Mouse (Mus musculus) embryonic facial prominence, embryonic 12.5 days (tissue): ENCODE results near the gene Sec61a2. TPM values are rescaled to one million over a fixed set of nuclear protein-coding genes. Genes with fewer than 3 reads are reported as not detected.

Experiments used
- ATAC-seq: fragments of 200-750 bp; cut with Nextera tagmentation; 2 replicates; pipeline ENCODE4 v1.8.0; 2017; ENCODE audit not compliant: insufficient number of reproducible peaks, insufficient read depth, low FRiP score, low TSS enrichment
- H3K27ac ChIP-seq: fragments of 300-500 bp; sonication (generic); 2 replicates; pipeline ENCODE4 v1.5.1; 2016; ENCODE audit warnings: mild to moderate bottlenecking
- H3K27me3 ChIP-seq: fragments of 300-500 bp; sonication (generic); 2 replicates; pipeline ENCODE4 v1.6.1; 2016; ENCODE audit warnings: mild to moderate bottlenecking, moderate library complexity
- H3K36me3 ChIP-seq: fragments of 300-500 bp; sonication (generic); 2 replicates; pipeline ENCODE4 v1.6.1; 2016; ENCODE audit warnings: mild to moderate bottlenecking
- H3K4me1 ChIP-seq: fragments of 300-500 bp; sonication (generic); 2 replicates; pipeline ENCODE4 v1.6.1; 2016
- H3K4me2 ChIP-seq: fragments of 300-500 bp; sonication (generic); replicated peaks from 2 replicates; pipeline ENCODE4 v1.6.1; 2016; ENCODE audit warnings: mild to moderate bottlenecking, moderate library complexity
- H3K4me3 ChIP-seq: fragments of 300-500 bp; sonication (generic); 2 replicates; pipeline ENCODE4 v1.5.1; 2016; ENCODE audit warnings: mild to moderate bottlenecking
- H3K9ac ChIP-seq: fragments of 300-500 bp; sonication (generic); 2 replicates; pipeline ENCODE4 v1.6.1; 2016; ENCODE audit warnings: mild to moderate bottlenecking, moderate library complexity
- H3K9me3 ChIP-seq: fragments of 300-500 bp; sonication (generic); 2 replicates; pipeline ENCODE4 v1.6.1; 2016; ENCODE audit warnings: mild to moderate bottlenecking, moderate library complexity
- WGBS: fragments of 180-500 bp; shearing (Covaris S2); methylation state at CpG from one replicate; pipeline ENCODE4 v1.1.7; 2016; 5-methylcytosine and 5-hydroxymethylcytosine counted together
- polyA plus RNA-seq: library from polyadenylated mRNA; unstranded; fragments of >200 nt; fragmentation: Nextera tagmentation; extraction: Ambion mirVana; gene quantifications from 2 replicates; pipeline ENCODE4 v1.2.1, GENCODE M21; 2016

Sec61a2 gene
- polyA plus RNA-seq, 1 experiment from 2014 or later = 105 TPM

DNA sequence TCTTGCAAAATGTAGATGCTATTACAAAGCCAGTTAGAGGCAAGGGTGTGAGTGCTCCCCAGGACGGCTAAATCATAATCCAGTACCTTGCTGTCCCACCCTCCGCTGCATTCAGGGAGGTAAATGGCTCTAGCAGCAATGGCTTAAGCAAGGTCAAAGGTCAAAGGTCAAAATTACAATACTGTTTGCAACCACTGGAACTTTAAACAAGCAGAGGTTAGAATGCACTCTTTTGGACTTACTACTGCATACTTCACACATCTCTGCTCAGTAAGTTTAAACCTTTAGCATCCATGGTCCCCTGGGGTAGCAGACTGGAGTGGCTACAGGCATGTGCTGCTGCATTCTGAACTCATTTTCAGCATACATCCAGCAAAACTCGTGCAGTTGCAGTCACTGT, 17.8 kb downstream of the Sec61a2 start:
- Histone ChIP-seq H3K4me3 (no peak overlapping the region), H3K4me1 (no peaks in the 10 kb centered on the region), H3K27ac (no peak overlapping the region), H3K4me2 (no peak overlapping the region), H3K36me3 (peaks cover 63% of the 10 kb centered on the region), H3K27me3 (no peaks in the 10 kb centered on the region), H3K9me3 (no peaks in the 10 kb centered on the region), H3K9ac (no peak overlapping the region)
- ATAC-seq = no peak
- WGBS = 74% methylated on average over 3 of the region's 3 CpGs

DNA sequence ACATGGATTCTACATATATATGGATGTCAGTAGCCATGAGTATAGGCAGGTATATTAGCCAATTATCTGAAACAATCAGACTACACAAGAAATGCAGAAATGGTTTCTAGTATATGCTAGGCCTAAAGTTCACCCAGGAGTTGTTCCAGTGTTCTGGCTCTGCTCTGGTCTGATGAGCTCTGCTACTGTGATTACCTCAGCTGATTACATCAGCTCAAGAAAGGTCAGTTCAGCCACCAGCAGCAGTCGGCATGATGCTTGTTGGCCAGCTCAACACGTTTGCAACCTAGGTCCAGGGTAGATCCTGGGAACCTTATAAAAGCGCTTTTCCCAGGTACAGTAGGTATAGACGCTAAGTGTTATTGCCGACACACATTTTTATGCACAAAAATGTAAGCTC, 25.5 kb downstream of the Sec61a2 start:
- peaks cover 50% of the 10 kb centered on the region for H3K36me3 ChIP-seq

DNA sequence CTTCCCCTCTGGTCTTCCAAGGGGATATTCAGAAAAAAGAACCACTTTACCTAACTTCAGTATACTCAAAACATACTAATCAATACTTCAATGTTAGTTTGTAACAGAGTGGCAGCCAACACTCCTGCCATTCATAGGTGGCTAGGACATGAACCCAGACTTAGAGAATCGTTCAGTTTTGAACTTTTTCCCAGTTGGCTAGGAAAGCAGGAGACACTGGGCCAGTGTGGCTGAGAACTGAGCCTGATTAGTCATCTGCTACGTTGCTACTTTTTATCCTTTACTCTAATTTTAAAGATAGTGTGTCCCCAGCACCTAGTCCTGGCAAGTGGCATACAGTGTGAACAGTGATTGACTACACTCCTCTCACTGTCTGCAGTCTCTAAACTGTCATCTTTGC, 27.6 kb downstream of the Sec61a2 start:
- ATAC-seq = no peak
- H3K27ac ChIP-seq = no peak overlapping the region
- H3K4me1 ChIP-seq = no peaks in the 10 kb centered on the region
- WGBS = 88% methylated on average over 2 of the region's 2 CpGs
- H3K27me3 ChIP-seq = no peaks in the 10 kb centered on the region
- peaks cover 47% of the 10 kb centered on the region for H3K36me3 ChIP-seq
- H3K9me3 ChIP-seq = no peaks in the 10 kb centered on the region
- no peak overlapping the region for H3K4me3 ChIP-seq
- no peak overlapping the region for H3K9ac ChIP-seq
- H3K4me2 ChIP-seq = no peak overlapping the region

More for the DNA sequence above, 25.5 kb downstream of the Sec61a2 start:
- H3K27ac ChIP-seq = no peak overlapping the region
- WGBS = 90% methylated on average over 5 of the region's 5 CpGs
- H3K27me3 ChIP-seq = no peaks in the 10 kb centered on the region
- H3K9me3 ChIP-seq = no peaks in the 10 kb centered on the region
- no peaks in the 10 kb centered on the region for H3K4me1 ChIP-seq
- no peak overlapping the region for H3K9ac ChIP-seq
- no peak for ATAC-seq
- no peak overlapping the region for H3K4me2 ChIP-seq
- H3K4me3 ChIP-seq = no peak overlapping the region

DNA sequence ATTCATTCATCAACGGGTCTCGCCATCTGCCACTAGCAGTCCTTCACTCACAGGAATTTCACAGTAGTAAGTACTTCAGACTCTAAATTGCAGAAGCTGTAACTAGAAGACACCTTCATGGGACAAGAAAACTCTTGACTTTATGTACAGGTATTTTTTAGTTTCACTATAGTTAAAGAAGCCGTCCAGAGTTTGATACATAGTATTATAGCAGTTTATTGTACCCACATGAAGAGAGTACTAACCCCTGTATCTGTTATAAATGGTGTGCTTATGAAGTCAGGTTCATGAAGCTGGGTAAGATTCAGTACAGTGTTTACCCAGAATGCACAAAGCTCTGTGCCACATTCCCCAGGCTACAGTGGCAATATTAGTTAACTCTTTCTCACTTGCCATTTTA, 32.4 kb downstream of the Sec61a2 start, which contains the start of gene Gm13199:
TSS of gene Gm13199 (minus strand) at position 101 of the 400 bp plus-strand sequence.
- Histone ChIP-seq H3K36me3 (peaks cover 52% of the 10 kb centered on the region), H3K4me3 (no peak within 1 kb of the TSS), H3K4me1 (no peaks in the 10 kb centered on the region), H3K27me3 (no peaks in the 10 kb centered on the region), H3K9me3 (no peaks in the 10 kb centered on the region), H3K27ac (no peak within 1 kb of the TSS), H3K9ac (no peak within 1 kb of the TSS), H3K4me2 (no peak within 1 kb of the TSS)
- no peak for ATAC-seq
- 87% methylated on average over 3 of the region's 3 CpGs for WGBS

DNA sequence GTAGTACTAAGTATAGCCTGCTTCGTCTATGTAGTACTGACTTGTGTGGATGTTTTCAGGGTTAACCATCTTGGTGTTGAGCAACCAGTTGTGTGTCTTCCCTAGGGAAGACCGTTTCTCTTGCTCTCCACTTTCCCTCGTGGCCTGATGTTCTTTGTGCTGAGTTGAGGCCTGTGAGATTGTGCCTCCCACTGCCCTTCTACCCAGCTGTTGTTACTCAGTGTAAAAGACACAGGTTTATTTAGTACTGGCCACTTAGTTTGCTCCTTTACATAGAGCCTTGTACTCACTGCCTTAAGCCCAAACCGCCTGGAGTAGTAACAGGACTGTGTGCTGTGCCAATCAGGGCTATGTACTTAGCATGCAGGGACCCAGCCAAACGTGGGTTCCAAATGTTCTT, 43.4 kb downstream of the Sec61a2 start:
- Histone ChIP-seq H3K4me3 (no peak overlapping the region), H3K9ac (no peak overlapping the region), H3K27ac (no peak overlapping the region), H3K36me3 (peaks cover 21% of the 10 kb centered on the region), H3K9me3 (no peaks in the 10 kb centered on the region), H3K4me2 (no peak overlapping the region), H3K4me1 (peaks cover 2% of the 10 kb centered on the region; the same call in 1 of the 2 replicates), H3K27me3 (no peaks in the 10 kb centered on the region)
- WGBS = 85% methylated on average over 5 of the region's 5 CpGs
- ATAC-seq = no peak

DNA sequence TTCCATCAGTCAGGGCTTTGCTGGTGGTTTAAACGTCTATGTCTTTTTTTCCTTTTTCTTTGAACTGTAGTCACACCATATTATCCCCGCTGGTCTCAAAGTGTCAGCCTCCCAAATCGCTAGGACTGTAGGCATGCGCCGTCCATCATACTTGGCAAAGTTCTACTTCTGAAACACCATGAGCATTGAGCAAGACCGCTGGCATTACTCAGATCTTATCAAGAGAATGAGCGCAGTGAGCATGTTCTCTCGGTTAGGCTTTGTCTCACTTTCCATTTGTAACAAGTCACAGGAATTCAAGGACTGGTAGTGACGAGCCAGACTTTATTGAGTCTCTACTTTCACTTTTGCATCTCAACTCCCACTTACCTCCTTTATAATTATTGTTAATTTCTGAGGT, 44.1 kb downstream of the Sec61a2 start:
- no peak overlapping the region for H3K9ac ChIP-seq
- peaks cover 21% of the 10 kb centered on the region for H3K36me3 ChIP-seq
- H3K4me3 ChIP-seq = no peak overlapping the region
- H3K27ac ChIP-seq = no peak overlapping the region
- no peak for ATAC-seq
- H3K27me3 ChIP-seq = no peaks in the 10 kb centered on the region
- 93% methylated on average over 9 of the region's 9 CpGs for WGBS
- no peaks in the 10 kb centered on the region for H3K9me3 ChIP-seq
- H3K4me1 ChIP-seq = peaks cover 3% of the 10 kb centered on the region; the same call in 1 of the 2 replicates
- H3K4me2 ChIP-seq = no peak overlapping the region

DNA sequence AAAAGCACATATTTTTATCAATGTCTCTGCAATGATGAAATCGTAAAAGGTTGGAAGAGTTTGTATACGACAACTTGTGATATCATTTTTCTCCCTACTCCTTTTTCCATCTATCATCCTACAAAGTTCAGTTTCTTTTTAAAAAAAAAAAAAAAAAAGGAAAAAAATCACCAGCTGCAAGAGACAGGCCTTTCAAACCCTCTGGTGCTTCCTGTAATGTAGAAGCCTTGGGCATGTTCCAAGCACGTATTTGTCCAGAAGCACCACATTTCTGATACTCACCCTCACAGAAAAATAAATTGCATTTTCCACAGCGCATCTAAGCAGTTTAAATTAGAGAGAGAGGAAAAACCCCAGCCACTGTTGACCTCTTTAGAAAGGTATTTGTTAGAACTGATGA, 49.4 kb downstream of the Sec61a2 start:
- peak overlapping the region; percentile 75 for H3K4me3 ChIP-seq
- H3K27me3 ChIP-seq = no peaks in the 10 kb centered on the region
- ATAC-seq = no peak
- no peak overlapping the region for H3K27ac ChIP-seq
- H3K9ac ChIP-seq = peak overlapping the region; percentile 84
- H3K4me2 ChIP-seq = peak overlapping the region; percentile 46
- WGBS = 26% methylated on average over 4 of the region's 4 CpGs
- H3K36me3 ChIP-seq = peaks cover 31% of the 10 kb centered on the region
- H3K4me1 ChIP-seq = peaks cover 5% of the 10 kb centered on the region; the same call in 1 of the 2 replicates
- no peaks in the 10 kb centered on the region for H3K9me3 ChIP-seq

DNA sequence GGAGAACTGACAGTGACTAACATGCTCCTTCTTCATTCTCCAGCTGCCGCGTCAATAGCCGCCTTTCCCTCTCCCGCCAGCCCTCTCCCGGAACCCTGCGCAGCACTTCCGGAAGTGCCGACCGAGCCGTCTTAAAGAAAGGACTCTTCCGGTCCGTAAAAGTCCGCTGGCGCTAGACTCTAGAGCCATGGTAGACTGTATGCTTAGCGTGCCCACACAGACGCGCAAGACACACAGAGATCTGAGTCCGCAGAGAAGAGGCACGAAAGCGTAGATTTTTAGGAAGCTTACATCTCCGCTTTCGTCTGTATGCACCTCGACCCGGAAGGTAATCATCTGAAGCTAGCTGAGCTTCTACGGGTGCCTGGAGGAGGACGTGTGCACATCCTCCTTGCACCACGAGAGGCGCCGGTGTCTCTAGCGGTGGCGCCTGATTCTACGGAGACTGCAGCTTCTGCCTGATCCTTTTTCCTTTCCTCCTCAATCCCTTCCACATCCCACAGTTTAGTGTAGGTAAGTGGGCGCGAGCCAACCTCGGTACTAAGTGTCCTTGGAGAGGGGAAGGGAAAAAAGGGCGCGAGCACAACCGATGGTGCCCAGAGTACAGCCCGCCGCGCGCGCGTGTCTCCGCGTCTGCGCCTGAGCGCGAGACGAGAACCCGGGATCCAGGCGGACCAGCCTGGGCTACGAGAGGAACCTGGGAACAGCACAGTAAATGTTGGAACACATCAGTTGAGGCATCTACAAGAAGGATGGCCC, 50.2 kb downstream of the Sec61a2 start, which contains the start of the genes Nudt5 and Cdc123:
TSS of gene Nudt5 (plus strand) at position 147 of the 759 bp plus-strand sequence.
TSS of gene Cdc123 (minus strand) at position 292 of the 759 bp plus-strand sequence.
- Histone ChIP-seq H3K9me3 (no peaks in the 10 kb centered on the region), H3K27me3 (no peaks in the 10 kb centered on the region), H3K9ac (peak within 1 kb of the TSS; percentile 84), H3K27ac (peak within 1 kb of the TSS; percentile 94), H3K4me1 (peaks cover 5% of the 10 kb centered on the region; the same call in 1 of the 2 replicates), H3K4me3 (peak within 1 kb of the TSS; percentile 75), H3K4me2 (peak within 1 kb of the TSS; percentile 59), H3K36me3 (peaks cover 33% of the 10 kb centered on the region)
- WGBS = under 1% methylated on average over 53 of the region's 53 CpGs
- ATAC-seq = peak; percentile 94

DNA sequence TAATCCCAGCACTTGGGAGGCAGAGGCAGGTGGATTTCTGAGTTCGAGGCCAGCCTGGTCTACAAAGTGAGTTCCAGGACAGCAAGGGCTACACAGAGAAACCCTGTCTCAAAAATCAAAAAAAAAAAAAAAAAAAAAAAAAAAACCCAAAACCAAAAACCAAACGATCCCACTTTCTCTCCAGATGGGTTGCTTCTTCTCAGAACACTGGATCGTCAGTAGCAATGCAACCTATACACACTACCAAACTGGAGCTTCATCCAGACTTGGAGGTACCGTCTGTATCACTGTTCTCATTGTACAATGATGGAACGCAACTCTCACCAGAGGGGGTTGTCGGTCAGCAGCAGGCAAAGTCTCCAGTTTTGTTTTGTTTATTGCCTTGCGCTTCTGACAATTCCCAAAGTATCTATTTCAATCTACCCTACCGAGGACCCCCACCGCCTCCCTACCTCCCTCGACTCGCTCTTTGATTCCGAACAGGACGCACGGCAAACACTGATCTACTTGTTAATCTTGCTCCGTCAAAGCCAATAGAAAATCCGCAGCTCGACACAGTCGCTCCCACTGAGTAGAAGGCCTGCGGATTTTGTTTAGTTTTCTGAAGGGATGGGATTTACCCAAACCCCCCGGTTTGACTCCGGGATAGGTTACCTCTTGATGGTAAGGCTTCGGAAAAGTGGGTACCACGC, 50.9 kb downstream of the Sec61a2 start:
- peaks cover 34% of the 10 kb centered on the region for H3K36me3 ChIP-seq
- peaks cover 5% of the 10 kb centered on the region; the same call in 1 of the 2 replicates for H3K4me1 ChIP-seq
- H3K9me3 ChIP-seq = 0 out of 2 replicates have a peak, but pooled peaks cover 3% of the 10 kb centered on the region
- H3K27me3 ChIP-seq = no peaks in the 10 kb centered on the region
- ATAC-seq = 0 out of 2 replicates have a peak, but pooled peaks have one; percentile 28
- peak overlapping the region; percentile 94 for H3K27ac ChIP-seq
- H3K9ac ChIP-seq = peak overlapping the region; percentile 84
- peak overlapping the region; percentile 75 for H3K4me3 ChIP-seq
- 4% methylated on average over 23 of the region's 23 CpGs for WGBS
- H3K4me2 ChIP-seq = peak overlapping the region; percentile 59

DNA sequence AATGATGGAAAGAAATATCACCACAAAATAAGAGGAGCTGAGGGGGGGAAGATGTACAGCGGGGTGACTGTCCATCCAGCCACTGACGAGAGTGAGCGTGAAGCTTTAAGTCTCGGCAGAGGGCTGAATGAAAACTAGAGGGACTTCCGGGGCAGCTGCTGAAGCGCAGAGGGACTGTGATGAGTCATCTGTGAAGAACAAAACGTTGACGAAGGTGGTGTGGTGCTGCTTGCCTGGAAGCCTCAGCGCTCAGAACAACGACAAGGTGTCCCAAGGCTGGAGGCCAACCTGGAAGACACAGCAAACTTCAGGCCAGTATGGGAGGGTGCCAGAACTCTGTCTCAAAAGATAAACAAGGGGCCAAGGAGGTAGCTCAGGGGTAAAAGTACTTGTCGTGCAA, 54.4 kb downstream of the Sec61a2 start:
- 98% methylated on average over 11 of the region's 11 CpGs for WGBS
- no peaks in the 10 kb centered on the region for H3K4me1 ChIP-seq

DNA sequence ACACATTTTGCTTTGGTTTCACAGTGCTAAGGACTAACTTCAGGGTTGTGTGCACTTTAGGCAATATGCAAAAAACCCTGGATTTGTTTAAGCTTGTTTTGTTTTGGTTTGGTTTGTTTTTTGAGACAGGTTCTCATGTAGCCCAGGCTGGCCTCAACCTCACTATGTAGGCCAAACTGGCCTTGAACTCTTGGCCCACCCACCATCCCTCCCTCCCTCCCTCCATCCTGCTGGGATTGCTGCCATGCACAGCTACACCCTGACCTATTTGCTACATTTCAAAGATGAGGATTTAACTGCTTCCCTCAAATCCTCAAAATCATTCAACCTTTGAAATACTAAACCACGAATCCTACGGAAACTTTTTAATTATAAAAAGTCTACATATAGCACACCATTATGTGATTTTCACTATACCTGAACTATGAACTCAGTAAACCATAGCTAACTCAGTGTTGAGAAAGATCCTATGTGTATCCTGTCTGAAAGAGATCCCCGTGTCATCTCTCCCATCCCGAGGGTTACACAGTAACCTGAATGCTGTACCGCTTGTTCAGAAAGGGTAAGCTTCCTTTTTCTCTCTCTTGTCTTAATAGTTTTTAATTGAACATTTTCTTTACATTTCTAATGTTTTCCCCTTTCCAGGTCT, 69.8 kb downstream of the Sec61a2 start:
- H3K36me3 ChIP-seq = peaks cover 46% of the 10 kb centered on the region
- no peak for ATAC-seq
- no peak overlapping the region for H3K27ac ChIP-seq

More for the DNA sequence above, 54.4 kb downstream of the Sec61a2 start:
- Histone ChIP-seq H3K36me3 (peaks cover 53% of the 10 kb centered on the region), H3K9me3 (0 out of 2 replicates have a peak, but pooled peaks cover 3% of the 10 kb centered on the region), H3K27me3 (no peaks in the 10 kb centered on the region), H3K4me3 (no peak overlapping the region), H3K27ac (no peak overlapping the region), H3K9ac (no peak overlapping the region), H3K4me2 (no peak overlapping the region)
- ATAC-seq = no peak

More for the DNA sequence above, 69.8 kb downstream of the Sec61a2 start:
- Histone ChIP-seq H3K4me3 (no peak overlapping the region), H3K27me3 (no peaks in the 10 kb centered on the region), H3K9ac (no peak overlapping the region), H3K4me1 (no peaks in the 10 kb centered on the region), H3K4me2 (no peak overlapping the region), H3K9me3 (no peaks in the 10 kb centered on the region)
- 94% methylated on average over 5 of the region's 5 CpGs for WGBS
